Mouse (Mus musculus) ES-CJ7 (cell line): ENCODE measurements at regions not wholly inside any gene's neighbourhood (a gene's known extent, or its start where the extent isn't known, plus 50 kb on each side); places are given as distances from the start of the nearest gene placed in this dataset.
A peak's percentile ranks its signal among the peaks of the same experiment; 100 is the strongest.

Source experiments
- DNase-seq: peaks from one replicate; pipeline ENCODE4 v3.0.0; 2011; ENCODE audit warnings: low read depth, low spot score

GRCm38 (mm10) chr3:63036691-63037090, 204.6 kb upstream of the Mme start:
- DNase-seq, result no peak

GRCm38 (mm10) chr3:63070786-63071185, 170.6 kb upstream of the Mme start:
- no peak for DNase-seq

- no peak for DNase-seq
Observed at GRCm38 (mm10) chr3:63073051-63073450, 168.3 kb upstream of the Mme start.

GRCm38 (mm10) chr3:63078181-63078580, 163.2 kb upstream of the Mme start:
- DNase-seq, result no peak

- peak; percentile 87 for DNase-seq
Observed at GRCm38 (mm10) chr3:63082161-63082560, 159.2 kb upstream of the Mme start.

- DNase-seq, result no peak
Observed at GRCm38 (mm10) chr3:63085426-63085825, 155.9 kb upstream of the Mme start.

GRCm38 (mm10) chr3:63092901-63093300, 148.4 kb upstream of the Mme start:
- DNase-seq, result no peak

GRCm38 (mm10) chr3:63115216-63115615, 126.1 kb upstream of the Mme start:
- no peak for DNase-seq

GRCm38 (mm10) chr3:63131883-63132282, 109.5 kb upstream of the Mme start:
- DNase-seq, result no peak

GRCm38 (mm10) chr3:63137391-63138147, 103.8 kb upstream of the Mme start:
- DNase-seq, result no peak

- no peak for DNase-seq
Observed at GRCm38 (mm10) chr3:63146237-63146636, 95.1 kb upstream of the Mme start.

- no peak for DNase-seq
Observed at GRCm38 (mm10) chr3:63182411-63183166, 58.7 kb upstream of the Mme start.

- DNase-seq, result no peak
Observed at GRCm38 (mm10) chr3:63187836-63188440, 53.4 kb upstream of the Mme start.
